Comparison of ENCODE assay signal across 9 mouse cellular contexts in genomic region chr3:133757756-133758420, GRCm38 (mm10).
DNase-seq lines count a peak whose midpoint lies in the region; ATAC-seq and TF ChIP-seq lines count a peak whose summit lies in the region.
"Had no signal": no experiment of that assay in that cellular context is flagged by ENCODE, and none has a peak within 500 bp of the region (broad histone marks: within the 10 kb centered on the region; RNA-seq: fewer than 3 reads in every experiment).

No protein-coding gene starts in this region.

- no peak for TF ChIP-seq CTCF in heart, postnatal 0 days (IDR thresholded peaks at IDR 0.05; ENCODE audit: low read depth)

- no peak for DNase-seq in kidney, adult 8-10 months
- no peak for DNase-seq in heart, postnatal 0 days (ENCODE audit: low spot score)
- no peak for DNase-seq in limb, embryonic 14.5 days (ENCODE audit: low spot score)
- no peak for DNase-seq in thymus, postnatal 14 days
- no peak for DNase-seq in cerebellum, postnatal 10 days

- H3K4me2 ChIP-seq in kidney, embryonic 16.5 days (replicated peaks; ENCODE audit: low read depth, low read length) = peak overlapping the region; percentile 34
- H3K4me2 ChIP-seq in heart, postnatal 0 days (ENCODE audit: low read depth, low read length) = peak overlapping the region; percentile 35
- peak overlapping the region; percentile 23 for H3K4me2 ChIP-seq in limb, embryonic 14.5 days (replicated peaks; ENCODE audit: low read depth, low read length, severe bottlenecking)
- H3K4me2 ChIP-seq in neural tube, embryonic 15.5 days = peak overlapping the region; percentile 19
- H3K4me2 ChIP-seq: embryonic facial prominence, embryonic 12.5 days had no signal

- ATAC-seq in kidney, embryonic 16.5 days (ENCODE audit: low FRiP score, low TSS enrichment) = peak; percentile 29; the same call in 1 of the 2 replicates
- no peak; the same call in 1 of the 2 replicates for ATAC-seq in heart, postnatal 0 days (ENCODE audit: insufficient read depth, low read depth)
- ATAC-seq in limb, embryonic 14.5 days (ENCODE audit: low FRiP score, low read depth) = no peak
- no peak for ATAC-seq in neural tube, embryonic 15.5 days (ENCODE audit: low FRiP score)
- ATAC-seq: Patski had no signal

- TF ChIP-seq EP300 in heart, postnatal 0 days (IDR thresholded peaks at IDR 0.05; ENCODE audit: low read depth) = no peak

- H3K4me3 ChIP-seq in kidney, embryonic 16.5 days (ENCODE audit: low read length) = no peak overlapping the region
- H3K4me3 ChIP-seq in heart, postnatal 0 days (ENCODE audit: low read depth, low read length) = peak overlapping the region; percentile 6
- no peak overlapping the region for H3K4me3 ChIP-seq in limb, embryonic 14.5 days (replicated peaks; ENCODE audit: low read length)
- H3K4me3 ChIP-seq in neural tube, embryonic 15.5 days (replicated peaks) = no peak overlapping the region
- H3K4me3 ChIP-seq: embryonic facial prominence, embryonic 12.5 days had no signal

- H3K36me3 ChIP-seq in kidney, embryonic 16.5 days (ENCODE audit: insufficient read depth, low read length) = no peaks in the 10 kb centered on the region
- no peaks in the 10 kb centered on the region for H3K36me3 ChIP-seq in heart, postnatal 0 days (replicated peaks; ENCODE audit: control insufficient read depth, insufficient read depth, low read length)
- no peaks in the 10 kb centered on the region for H3K36me3 ChIP-seq in limb, embryonic 14.5 days (ENCODE audit: control insufficient read depth, insufficient read depth, low read length)
- no peaks in the 10 kb centered on the region for H3K36me3 ChIP-seq in neural tube, embryonic 15.5 days
- H3K36me3 ChIP-seq: embryonic facial prominence, embryonic 12.5 days had no signal

- 0 out of 2 replicates have a peak overlapping the region, but pooled peaks have one; percentile 29 for H3K27ac ChIP-seq in kidney, embryonic 16.5 days (ENCODE audit: low read length)
- no peak overlapping the region for H3K27ac ChIP-seq in heart, postnatal 0 days (ENCODE audit: low read depth)
- H3K27ac ChIP-seq in limb, embryonic 14.5 days (replicated peaks; ENCODE audit: low read depth, low read length) = no peak overlapping the region
- no peak overlapping the region for H3K27ac ChIP-seq in neural tube, embryonic 15.5 days (replicated peaks)
- H3K27ac ChIP-seq: embryonic facial prominence, embryonic 12.5 days had no signal

- H3K9me3 ChIP-seq in kidney, embryonic 16.5 days (ENCODE audit: low read length) = no peaks in the 10 kb centered on the region
- H3K9me3 ChIP-seq in heart, postnatal 0 days (replicated peaks; ENCODE audit: control insufficient read depth, low read length) = no peaks in the 10 kb centered on the region
- H3K9me3 ChIP-seq in limb, embryonic 14.5 days (ENCODE audit: control insufficient read depth, low read length) = no peaks in the 10 kb centered on the region
- no peaks in the 10 kb centered on the region for H3K9me3 ChIP-seq in neural tube, embryonic 15.5 days (replicated peaks)
- H3K9me3 ChIP-seq: embryonic facial prominence, embryonic 12.5 days had no signal

- 51% methylated on average over 12 of the region's 12 CpGs for WGBS in kidney, embryonic 16.5 days
- 29% methylated on average over 12 of the region's 12 CpGs for WGBS in heart, postnatal 0 days
- WGBS in limb, embryonic 14.5 days = 36% methylated on average over 12 of the region's 12 CpGs
- 77% methylated on average over 12 of the region's 12 CpGs for WGBS in neural tube, embryonic 15.5 days

- H3K27me3 ChIP-seq in kidney, embryonic 16.5 days (ENCODE audit: insufficient read depth, low read length) = no peaks in the 10 kb centered on the region
- H3K27me3 ChIP-seq in heart, postnatal 0 days (ENCODE audit: control insufficient read depth, insufficient read depth, low read length) = no peaks in the 10 kb centered on the region
- H3K27me3 ChIP-seq in limb, embryonic 14.5 days (ENCODE audit: control insufficient read depth, insufficient read depth, low read length) = no peaks in the 10 kb centered on the region
- H3K27me3 ChIP-seq in neural tube, embryonic 15.5 days (replicated peaks) = no peaks in the 10 kb centered on the region
- H3K27me3 ChIP-seq: embryonic facial prominence, embryonic 12.5 days; Patski had no signal

- H3K4me1 ChIP-seq in kidney, embryonic 16.5 days (ENCODE audit: insufficient read depth, low read length) = peaks cover 34% of the 10 kb centered on the region
- peaks cover 18% of the 10 kb centered on the region for H3K4me1 ChIP-seq in heart, postnatal 0 days (ENCODE audit: control insufficient read depth, insufficient read depth)
- H3K4me1 ChIP-seq in limb, embryonic 14.5 days (ENCODE audit: control insufficient read depth, insufficient read depth, low read length) = peaks cover 15% of the 10 kb centered on the region
- peaks cover 16% of the 10 kb centered on the region for H3K4me1 ChIP-seq in neural tube, embryonic 15.5 days

- H3K9ac ChIP-seq in kidney, embryonic 16.5 days (replicated peaks; ENCODE audit: low read length) = peak overlapping the region; percentile 41
- H3K9ac ChIP-seq in heart, postnatal 0 days (replicated peaks; ENCODE audit: low read depth, low read length) = no peak overlapping the region
- peak overlapping the region; percentile 18; the same call in 1 of the 2 replicates for H3K9ac ChIP-seq in limb, embryonic 14.5 days (ENCODE audit: low read depth, low read length, severe bottlenecking)
- no peak overlapping the region for H3K9ac ChIP-seq in neural tube, embryonic 15.5 days (replicated peaks)
- H3K9ac ChIP-seq: embryonic facial prominence, embryonic 12.5 days had no signal

- no peak for TF ChIP-seq POLR2A in limb, embryonic 14.5 days (IDR thresholded peaks at IDR 0.05; ENCODE audit: borderline replicate concordance, extremely low read depth, insufficient read depth, insufficient read length)

Comparison
In these comparisons a context has a peak if more than half of its experiments do, and no peak if none do; other contexts are left out.
1. H3K9ac ChIP-seq: peak in kidney, embryonic 16.5 days (single experiment) and limb, embryonic 14.5 days (single experiment); none in heart, postnatal 0 days (single experiment) and neural tube, embryonic 15.5 days (single experiment).
2. Peak in every context shown above with its lines, with median percentiles within 50 percentile points of each other: H3K4me2 ChIP-seq.